Mouse (Mus musculus) testis, adult 2 months (tissue): Measurements from ENCODE around the gene Pigk.

Experiments
- CTCF ChIP-seq: fragments of 200-500 bp; IDR thresholded peaks from 2 replicates; pipeline ENCODE4 v1.5.1; 2012; ENCODE audit warnings: low read depth, mild to moderate bottlenecking, inconsistent platforms, low read length, moderate library complexity; ENCODE audit not compliant: control insufficient read depth, insufficient read depth, insufficient replicate concordance
- POLR2A ChIP-seq: fragments of 200-500 bp; IDR thresholded peaks from 2 replicates; pipeline ENCODE4 v1.6.1; 2012; ENCODE audit warnings: low read depth, mild to moderate bottlenecking, inconsistent platforms, low read length, moderate library complexity; ENCODE audit not compliant: control insufficient read depth

DNA sequence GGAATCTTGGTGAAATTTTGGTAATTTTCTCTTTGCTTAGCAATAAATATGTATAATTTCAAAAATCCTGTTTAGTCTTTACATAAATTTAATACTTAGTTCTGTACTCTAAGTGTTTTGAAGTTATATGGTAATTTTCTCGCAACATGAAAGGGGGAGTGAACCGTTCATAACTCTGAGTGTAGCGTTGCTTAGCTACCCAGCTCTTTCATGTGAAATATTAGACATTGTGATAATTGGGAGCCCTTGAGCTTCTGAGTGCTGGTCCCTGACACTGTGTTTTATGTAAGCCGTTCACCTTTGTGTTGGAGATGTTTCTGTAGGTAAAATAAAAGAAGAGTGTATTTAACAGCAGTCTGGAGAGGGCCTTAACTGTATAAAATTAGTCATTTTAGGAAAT lies 65.9 kb downstream of the Pigk start:
- TF ChIP-seq CTCF (no peak), POLR2A (no peak)
